Mouse (Mus musculus): ENCODE data around the gene Map3k12.

Gene Map3k12

GRCm38 (mm10) chr15:102503924-102504782 lies 12.7 kb downstream of the Map3k12 start:
- in situ Hi-C loops (cut with MboI; ENCODE audit: low sequenced_read_pairs): no loop called here

GRCm38 (mm10) chr15:102503447-102503846 lies 13.4 kb downstream of the Map3k12 start, which contains the start of gene Gm10337:
Gm10337 (plus strand) TSS chr15:102503722.
- in situ Hi-C loops (cut with MboI; ENCODE audit: low sequenced_read_pairs): no loop called here

GRCm38 (mm10) chr15:102502254-102502840 lies 14.5 kb downstream of the Map3k12 start:
- in situ Hi-C loops (cut with MboI; ENCODE audit: low sequenced_read_pairs): no loop called here

GRCm38 (mm10) chr15:102501084-102501814 lies 15.6 kb downstream of the Map3k12 start:
- in situ Hi-C loops (cut with MboI; ENCODE audit: low sequenced_read_pairs): no loop called here

GRCm38 (mm10) chr15:102500479-102500878 lies 16.4 kb downstream of the Map3k12 start:
- in situ Hi-C loops (cut with MboI; ENCODE audit: low sequenced_read_pairs): no loop called here

- in situ Hi-C loops (cut with MboI; ENCODE audit: low sequenced_read_pairs): no loop called here
These were observed 17.0 kb downstream of the Map3k12 start for GRCm38 (mm10) chr15:102499851-102500250.

GRCm38 (mm10) chr15:102499370-102499769 lies 17.5 kb downstream of the Map3k12 start:
- in situ Hi-C loops (cut with MboI; ENCODE audit: low sequenced_read_pairs): no loop called here

GRCm38 (mm10) chr15:102498322-102498721 lies 18.5 kb downstream of the Map3k12 start:
- in situ Hi-C loops (cut with MboI; ENCODE audit: low sequenced_read_pairs): no loop called here

GRCm38 (mm10) chr15:102487664-102488063 lies 29.2 kb downstream of the Map3k12 start:
- in situ Hi-C loops (cut with MboI; ENCODE audit: low sequenced_read_pairs): no loop called here

GRCm38 (mm10) chr15:102485853-102486252 lies 31.0 kb downstream of the Map3k12 start:
- in situ Hi-C loops (cut with MboI; ENCODE audit: low sequenced_read_pairs): no loop called here

- in situ Hi-C loops (cut with MboI; ENCODE audit: low sequenced_read_pairs): no loop called here
These were observed 33.7 kb downstream of the Map3k12 start for GRCm38 (mm10) chr15:102483136-102483535.

- in situ Hi-C loops (cut with MboI; ENCODE audit: low sequenced_read_pairs): no loop called here
These were observed 42.3 kb downstream of the Map3k12 start for GRCm38 (mm10) chr15:102474520-102474919.

- in situ Hi-C loops (cut with MboI; ENCODE audit: low sequenced_read_pairs): no loop called here
These were observed 43.6 kb downstream of the Map3k12 start for GRCm38 (mm10) chr15:102473246-102473645.

GRCm38 (mm10) chr15:102471727-102472126 lies 45.1 kb downstream of the Map3k12 start:
- in situ Hi-C loops (cut with MboI; ENCODE audit: low sequenced_read_pairs): no loop called here

- in situ Hi-C loops (cut with MboI; ENCODE audit: low sequenced_read_pairs): no loop called here
These were observed 45.6 kb downstream of the Map3k12 start for GRCm38 (mm10) chr15:102471295-102471645.

GRCm38 (mm10) chr15:102470605-102471294 lies 46.1 kb downstream of the Map3k12 start:
- in situ Hi-C loops (cut with MboI; ENCODE audit: low sequenced_read_pairs): no loop called here

- in situ Hi-C loops (cut with MboI; ENCODE audit: low sequenced_read_pairs): no loop called here
These were observed 46.7 kb downstream of the Map3k12 start, which contains the start of gene Pcbp2 for GRCm38 (mm10) chr15:102470183-102470604. Pcbp2 (plus strand) TSS chr15:102470539.

- in situ Hi-C loops (cut with MboI; ENCODE audit: low sequenced_read_pairs): no loop called here
These were observed 48.0 kb downstream of the Map3k12 start for GRCm38 (mm10) chr15:102468675-102469370.

GRCm38 (mm10) chr15:102463666-102464065 lies 53.2 kb downstream of the Map3k12 start:
- in situ Hi-C loops (cut with MboI; ENCODE audit: low sequenced_read_pairs): no loop called here

GRCm38 (mm10) chr15:102461430-102462075 lies 55.3 kb downstream of the Map3k12 start:
- in situ Hi-C loops (cut with MboI; ENCODE audit: low sequenced_read_pairs): no loop called here
